Mouse (Mus musculus): ENCODE data around the gene Parp2.
"Not testable (repeated sequence)": the region's sequence is repeated elsewhere in the genome, so short reads cannot be mapped to it uniquely, and the experiment has no call there.

Gene Parp2

GRCm38 (mm10) chr14:50833964-50834363 is 26.3 kb downstream of the Parp2 start:
- no peak for DNase-seq

DNA sequence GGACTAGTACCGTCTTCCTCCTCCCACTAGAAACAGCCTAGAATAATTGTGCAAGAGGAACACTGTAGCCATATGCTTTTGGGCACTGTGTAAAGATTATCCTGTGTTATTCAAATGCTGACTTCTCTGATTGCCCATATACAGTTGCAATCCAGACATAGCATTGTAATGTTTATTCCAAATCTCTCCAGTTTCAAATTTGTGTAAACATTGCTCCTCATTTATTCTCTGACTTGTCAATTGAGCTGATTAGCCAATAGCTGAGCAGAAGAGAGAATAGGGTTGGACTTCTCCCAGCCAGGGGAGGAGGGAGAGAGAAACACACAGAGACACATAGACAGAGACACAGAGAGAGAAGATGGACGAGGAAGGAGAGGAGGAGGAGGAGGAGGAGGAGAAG is 26.8 kb downstream of the Parp2 start:
- DNase-seq = no peak

DNA sequence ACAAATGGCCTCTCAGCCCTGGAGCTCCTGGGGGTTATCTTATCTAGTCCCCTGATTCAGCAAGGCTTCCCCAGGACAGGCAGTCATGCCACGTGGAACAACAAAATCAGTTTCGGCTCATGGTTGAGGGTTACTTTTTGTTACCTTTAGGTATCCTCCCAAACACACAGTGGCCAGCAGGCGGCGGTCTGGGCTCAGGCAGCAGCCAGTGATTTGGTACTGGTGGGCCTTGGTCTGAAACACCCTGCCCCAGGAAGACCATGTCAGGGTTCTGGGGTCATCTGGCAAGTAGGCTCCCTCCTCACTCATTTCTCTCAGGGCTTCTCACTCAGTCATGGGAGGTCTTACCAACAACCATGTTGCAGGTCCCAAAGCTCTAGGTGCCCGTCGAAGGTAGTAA is 29.6 kb downstream of the Parp2 start:
- peak; percentile 26 for DNase-seq

- DNase-seq = no peak
Observed at GRCm38 (mm10) chr14:50855788-50856187, 48.1 kb downstream of the Parp2 start.

DNA sequence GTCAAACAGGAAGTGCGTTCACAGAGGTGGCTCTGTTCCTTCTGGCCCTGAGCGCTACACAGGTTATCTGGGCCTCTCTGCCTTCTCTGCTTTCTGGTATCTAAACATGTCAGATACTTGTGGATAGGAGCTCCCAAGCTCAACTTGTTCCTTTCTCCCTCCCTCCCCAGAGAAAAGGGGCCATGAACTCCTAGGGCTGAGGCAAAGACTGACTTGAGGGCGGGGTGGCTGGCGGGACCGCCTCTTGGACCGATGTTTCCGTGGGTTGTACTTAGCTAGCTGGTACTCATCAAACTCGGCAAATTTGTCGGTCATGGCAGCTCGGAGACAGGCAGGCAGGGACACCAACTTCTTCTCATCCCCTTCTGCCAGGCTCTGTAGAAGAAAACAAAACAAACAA is 55.0 kb downstream of the Parp2 start:
- no peak for DNase-seq

GRCm38 (mm10) chr14:50865005-50865404 is 57.4 kb downstream of the Parp2 start:
- DNase-seq = not testable (repeated sequence)

GRCm38 (mm10) chr14:50866966-50867365 is 59.3 kb downstream of the Parp2 start:
- DNase-seq = no peak

DNA sequence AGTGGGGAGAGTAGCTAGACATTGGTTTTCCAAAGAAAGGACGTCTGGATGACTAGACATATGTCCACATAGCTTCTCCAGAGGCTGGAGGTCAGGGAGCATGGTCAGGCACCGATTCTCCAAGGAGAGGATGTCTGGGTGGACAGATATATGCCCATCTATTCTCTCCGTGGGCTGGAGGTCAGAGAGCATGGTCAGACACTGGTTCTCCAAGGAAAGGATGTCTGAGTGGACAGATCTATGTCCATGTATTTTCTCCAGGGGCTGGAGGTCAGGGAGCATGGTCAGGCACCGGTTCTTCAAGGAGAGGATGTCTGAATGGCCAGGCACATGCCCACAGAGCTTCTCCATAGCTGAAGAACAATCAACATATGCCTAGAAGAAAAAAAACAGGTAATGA is 60.6 kb downstream of the Parp2 start:
- DNase-seq = no peak

- no peak for DNase-seq
Observed at GRCm38 (mm10) chr14:50868656-50869055, 61.0 kb downstream of the Parp2 start.

GRCm38 (mm10) chr14:50869889-50870804 is 62.5 kb downstream of the Parp2 start, which contains the start of gene Tep1:
TSS of gene Tep1 (minus strand) at chr14:50870560.
- peak; percentile 76 for DNase-seq

- peak; percentile 14 for DNase-seq
Observed at GRCm38 (mm10) chr14:50870805-50871143, 63.1 kb downstream of the Parp2 start.

Measured in thymus, postnatal 4 days (tissue).